In the genomic region with DNA sequence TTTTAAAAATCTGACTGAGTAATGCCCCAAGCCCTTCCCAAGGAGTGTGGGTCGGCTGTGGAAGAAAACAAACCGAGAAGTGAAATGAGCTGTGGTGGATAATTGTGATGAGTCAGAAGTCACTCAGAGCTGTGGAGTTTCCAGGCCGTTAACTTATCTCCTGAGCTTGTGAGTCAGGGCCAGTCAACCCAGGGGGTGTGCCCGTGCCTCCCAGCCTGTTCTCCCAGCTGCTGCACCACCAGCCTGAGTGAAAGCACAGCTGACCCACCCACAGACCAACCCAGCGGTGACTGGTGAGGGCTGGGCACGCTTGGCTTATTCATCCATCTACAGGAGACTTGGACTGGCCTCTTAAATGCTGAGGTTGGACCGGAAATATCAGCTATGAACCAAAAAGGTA, we compare ENCODE assay signal across 8 mouse cellular contexts. TPM values are rescaled to one million over a fixed set of nuclear protein-coding genes. Genes with fewer than 3 reads are reported as not detected.
DNase-seq lines count a peak whose midpoint lies in the region; ATAC-seq and TF ChIP-seq lines count a peak whose summit lies in the region.
"Had no signal": no experiment of that assay in that cellular context is flagged by ENCODE, and none has a peak within 500 bp of the region (broad histone marks: within the 10 kb centered on the region; RNA-seq: fewer than 3 reads in every experiment).

No protein-coding gene starts in this region.

- ATAC-seq in liver, embryonic 15.5 days (ENCODE audit: insufficient read depth), result peak; percentile 100
- no peak for ATAC-seq in midbrain, embryonic 16.5 days
- ATAC-seq in hindbrain, postnatal 0 days, result no peak

- no peak for TF ChIP-seq RAD21 in CH12.LX (IDR thresholded peaks at IDR 0.05; ENCODE audit: low read depth, low read length)

- dilution Hi-C loops in CH12.LX (cut with MboI; ENCODE audit: extremely low pct_ligation_motif_present, extremely low pct_unique_long_range_greater_than_20kb, low sequenced_read_pairs), result no loop called here

- peaks cover 6% of the 10 kb centered on the region for H3K27me3 ChIP-seq in CH12.LX (replicated peaks)
- H3K27me3 ChIP-seq in liver, embryonic 15.5 days, result no peaks in the 10 kb centered on the region
- H3K27me3 ChIP-seq in midbrain, embryonic 16.5 days (ENCODE audit: control insufficient read depth, insufficient read depth, low read depth, low read length), result no peaks in the 10 kb centered on the region; the same call in 1 of the 2 replicates
- H3K27me3 ChIP-seq in hindbrain, postnatal 0 days (ENCODE audit: insufficient read depth, low read length), result no peaks in the 10 kb centered on the region
- H3K27me3 ChIP-seq: embryonic facial prominence, embryonic 13.5 days had no signal

- TF ChIP-seq POLR2A in CH12.LX (IDR thresholded peaks at IDR 0.05; ENCODE audit: low read depth, low read length), result no peak

- in situ Hi-C loops in CH12.LX (cut with MboI; ENCODE audit: low pct_ligation_motif_present, low pct_unique_long_range_greater_than_20kb, low sequenced_read_pairs), result no loop called here

- WGBS in liver, embryonic 15.5 days (ENCODE audit: insufficient replicate concordance), result 18% methylated on average over 7 of the region's 7 CpGs
- WGBS in midbrain, embryonic 16.5 days, result 74% methylated on average over 7 of the region's 7 CpGs
- 62% methylated on average over 7 of the region's 7 CpGs for WGBS in hindbrain, postnatal 0 days

- TF ChIP-seq EP300 in CH12.LX (IDR thresholded peaks at IDR 0.05; ENCODE audit: low read length), result peak; percentile 92

- H3K9ac ChIP-seq in CH12.LX (ENCODE audit: insufficient read depth, low read depth), result peak overlapping the region; percentile 25; the same call in 1 of the 2 replicates
- peak overlapping the region; percentile 0; the same call in 1 of the 2 replicates for H3K9ac ChIP-seq in liver, embryonic 15.5 days
- H3K9ac ChIP-seq in midbrain, embryonic 16.5 days (ENCODE audit: low read depth, low read length), result no peak overlapping the region
- no peak overlapping the region for H3K9ac ChIP-seq in hindbrain, postnatal 0 days (replicated peaks; ENCODE audit: low read length)
- H3K9ac ChIP-seq: embryonic facial prominence, embryonic 13.5 days had no signal

- H3K9me3 ChIP-seq in CH12.LX (replicated peaks; ENCODE audit: low read length), result no peaks in the 10 kb centered on the region
- H3K9me3 ChIP-seq in liver, embryonic 15.5 days (replicated peaks), result no peaks in the 10 kb centered on the region
- no peaks in the 10 kb centered on the region for H3K9me3 ChIP-seq in midbrain, embryonic 16.5 days (replicated peaks; ENCODE audit: control insufficient read depth, low read length, poor library complexity, severe bottlenecking)
- no peaks in the 10 kb centered on the region for H3K9me3 ChIP-seq in hindbrain, postnatal 0 days (ENCODE audit: low read length)
- H3K9me3 ChIP-seq: embryonic facial prominence, embryonic 13.5 days had no signal

- no peak for TF ChIP-seq CTCF in CH12.LX (conservative IDR thresholded peaks at IDR 0.05 in 1 of 2, IDR thresholded peaks at IDR 0.05 in 1 of 2; ENCODE audit: low read depth in 2 of 2, low read length in 2 of 2)
- TF ChIP-seq CTCF in hindbrain, postnatal 0 days (IDR thresholded peaks at IDR 0.05; ENCODE audit: low read depth), result no peak

- no peak overlapping the region for H3K4me3 ChIP-seq in CH12.LX (replicated peaks in 1 of 3; ENCODE audit: low read depth in 2 of 3, low read length in 2 of 3, poor library complexity in 1 of 3)
- H3K4me3 ChIP-seq in liver, embryonic 15.5 days (replicated peaks), result no peak overlapping the region
- no peak overlapping the region for H3K4me3 ChIP-seq in midbrain, embryonic 16.5 days (ENCODE audit: low read depth, low read length)
- no peak overlapping the region for H3K4me3 ChIP-seq in hindbrain, postnatal 0 days (ENCODE audit: low read length)
- H3K4me3 ChIP-seq: embryonic facial prominence, embryonic 13.5 days had no signal

- H3K4me2 ChIP-seq in CH12.LX (ENCODE audit: insufficient read depth, low read depth, poor library complexity, severe bottlenecking), result peak overlapping the region; percentile 77
- H3K4me2 ChIP-seq in liver, embryonic 15.5 days, result peak overlapping the region; percentile 29
- no peak overlapping the region for H3K4me2 ChIP-seq in midbrain, embryonic 16.5 days (ENCODE audit: low read length)
- H3K4me2 ChIP-seq in hindbrain, postnatal 0 days (ENCODE audit: low read depth, low read length), result no peak overlapping the region
- H3K4me2 ChIP-seq: embryonic facial prominence, embryonic 13.5 days had no signal

- peak overlapping the region; percentile 82 for H3K27ac ChIP-seq in CH12.LX (ENCODE audit: insufficient read depth, low read depth)
- H3K27ac ChIP-seq in liver, embryonic 15.5 days (replicated peaks), result peak overlapping the region; percentile 76
- no peak overlapping the region for H3K27ac ChIP-seq in midbrain, embryonic 16.5 days (ENCODE audit: low read length)
- no peak overlapping the region for H3K27ac ChIP-seq in hindbrain, postnatal 0 days
- H3K27ac ChIP-seq: embryonic facial prominence, embryonic 13.5 days had no signal

- no peaks in the 10 kb centered on the region for H3K79me2 ChIP-seq in CH12.LX (replicated peaks; ENCODE audit: control insufficient read depth, extremely low read depth, insufficient read depth, poor library complexity, severe bottlenecking)

- DNase-seq in CH12.LX (ENCODE audit: extremely low read depth), result peak; percentile 74
- DNase-seq in adrenal gland, adult 2 months, result peak; percentile 94
- peak; percentile 50 for DNase-seq in heart, postnatal 4 days
- DNase-seq in hindbrain, postnatal 0 days (ENCODE audit: low spot score), result no peak
- DNase-seq in cerebellum, postnatal 10 days, result no peak

- H3K36me3 ChIP-seq in CH12.LX (replicated peaks in 1 of 2; ENCODE audit: control insufficient read depth in 1 of 2, insufficient read depth in 1 of 2, low read length in 1 of 2), result no peaks in the 10 kb centered on the region
- H3K36me3 ChIP-seq in liver, embryonic 15.5 days (replicated peaks), result no peaks in the 10 kb centered on the region
- H3K36me3 ChIP-seq in midbrain, embryonic 16.5 days (ENCODE audit: control insufficient read depth, insufficient read depth, low read length), result no peaks in the 10 kb centered on the region
- H3K36me3 ChIP-seq in hindbrain, postnatal 0 days (ENCODE audit: insufficient read depth, low read length), result no peaks in the 10 kb centered on the region
- H3K36me3 ChIP-seq: embryonic facial prominence, embryonic 13.5 days had no signal

- peaks cover 15 to 35% of the 10 kb centered on the region in 2 experiments; a peak in 3 of 4 replicates for H3K4me1 ChIP-seq in CH12.LX (ENCODE audit: control insufficient read depth in 1 of 2, insufficient read depth in 2 of 2)
- peaks cover 29% of the 10 kb centered on the region for H3K4me1 ChIP-seq in liver, embryonic 15.5 days (replicated peaks)
- H3K4me1 ChIP-seq in midbrain, embryonic 16.5 days (ENCODE audit: control insufficient read depth, insufficient read depth, low read length), result 0 out of 2 replicates have a peak, but pooled peaks cover 2% of the 10 kb centered on the region
- H3K4me1 ChIP-seq in hindbrain, postnatal 0 days (ENCODE audit: insufficient read depth, low read length), result no peaks in the 10 kb centered on the region; the same call in 1 of the 2 replicates

TF ChIP-seq in CH12.LX, 34 proteins besides CTCF, POLR2A, EP300 and RAD21 (continues in another document):
- TF ChIP-seq RCOR1 (conservative IDR thresholded peaks at IDR 0.05; ENCODE audit: low read depth, low read length) (peak; percentile 70; the same call in 1 of the 2 replicates), NRF1 (IDR thresholded peaks at IDR 0.05; ENCODE audit: low read depth, low read length) (no peak), HCFC1 (IDR thresholded peaks at IDR 0.05; ENCODE audit: low read depth, low read length) (no peak), CHD1 (IDR thresholded peaks at IDR 0.05; ENCODE audit: low read depth, low read length) (no peak), KAT2A (IDR thresholded peaks at IDR 0.05; ENCODE audit: insufficient replicate concordance, low read length) (no peak), TCF12 (IDR thresholded peaks at IDR 0.05; ENCODE audit: low read depth, low read length) (peak; percentile 80), NELFE (IDR thresholded peaks at IDR 0.05; ENCODE audit: low read depth, low read length) (no peak), IRF4 (IDR thresholded peaks at IDR 0.05; ENCODE audit: low read depth, low read length) (peak; percentile 85), ZMIZ1 (IDR thresholded peaks at IDR 0.05; ENCODE audit: low read depth, low read length) (no peak), JUN (IDR thresholded peaks at IDR 0.05; ENCODE audit: insufficient read depth, low read depth, low read length) (peak; percentile 68), ZKSCAN1 (IDR thresholded peaks at IDR 0.05; ENCODE audit: borderline replicate concordance, low read depth, low read length) (no peak), MAZ (IDR thresholded peaks at IDR 0.05; ENCODE audit: low read depth, low read length) (no peak), MAX (IDR thresholded peaks at IDR 0.05; ENCODE audit: low read length) (peak; percentile 70; the same call in 1 of the 2 replicates), ELF1 (IDR thresholded peaks at IDR 0.05; ENCODE audit: low read depth, low read length) (no peak)

RNA-seq across cellular contexts. Expression of a gene that starts 19.9 kb away (rescaled TPM):
- total RNA-seq in CH12.LX (2012; rRNA removed) (8.6 and 9.4 TPM in 2 replicates), CH12.LX (2014; rRNA removed) (1.3 and 1.5 TPM in 2 replicates)
- 5.2 and 6.7 TPM in 2 replicates for polyA plus RNA-seq in CH12.LX (2012; ENCODE audit: insufficient read length, low read depth)
- total RNA-seq in adrenal gland, adult 2 months (2021), result 10 to 100 TPM; 57.7 to 66.4 TPM
- 55.1 and 65.8 TPM in 2 replicates for polyA plus RNA-seq in adrenal gland, adult 2 months (2012; rRNA removed)
- total RNA-seq in heart, postnatal 4 days (2021), result 10 to 100 TPM; 14.3 to 16.1 TPM
- polyA plus RNA-seq in liver, embryonic 15.5 days (2015; fragmentation: Nextera tagmentation; extraction: Ambion mirVana), result 15.2 and 15.5 TPM in 2 replicates
- polyA plus RNA-seq in midbrain, embryonic 16.5 days (2015; fragmentation: Nextera tagmentation; extraction: Ambion mirVana), result 25.2 and 25.3 TPM in 2 replicates
- total RNA-seq in hindbrain, postnatal 0 days (2014; rRNA removed), result 47.5 and 49.5 TPM in 2 replicates
- polyA plus RNA-seq in hindbrain, postnatal 0 days (2015; fragmentation: Nextera tagmentation; extraction: Ambion mirVana), result 26.6 and 28.1 TPM in 2 replicates

RNA-seq across cellular contexts. Expression of a gene that starts 51.5 kb away (rescaled TPM):
- total RNA-seq in CH12.LX (2012; rRNA removed) (71.1 and 96.4 TPM in 2 replicates), CH12.LX (2014; rRNA removed) (20.8 and 21.5 TPM in 2 replicates)
- polyA plus RNA-seq in CH12.LX (2012; ENCODE audit: insufficient read length, low read depth), result 13.6 and 21.1 TPM in 2 replicates
- total RNA-seq in adrenal gland, adult 2 months (2021), result 100 to 1,000 TPM in 1 of 2 experiments, 10 to 100 TPM in 1; 96.2 to 200 TPM
- 147 and 150 TPM in 2 replicates for polyA plus RNA-seq in adrenal gland, adult 2 months (2012; rRNA removed)
- total RNA-seq in heart, postnatal 4 days (2021), result 1,000 to 10,000 TPM; 1,640 to 1,742 TPM
- 175 and 206 TPM in 2 replicates for polyA plus RNA-seq in liver, embryonic 15.5 days (2015; fragmentation: Nextera tagmentation; extraction: Ambion mirVana)
- polyA plus RNA-seq in midbrain, embryonic 16.5 days (2015; fragmentation: Nextera tagmentation; extraction: Ambion mirVana), result 210 and 224 TPM in 2 replicates
- total RNA-seq in hindbrain, postnatal 0 days (2014; rRNA removed), result 126 and 161 TPM in 2 replicates
- 152 and 158 TPM in 2 replicates for polyA plus RNA-seq in hindbrain, postnatal 0 days (2015; fragmentation: Nextera tagmentation; extraction: Ambion mirVana)

Comparison
In these comparisons a context has a peak if more than half of its experiments do, and no peak if none do; other contexts are left out.
1. DNase-seq: peak in CH12.LX (single experiment), adrenal gland, adult 2 months (single experiment) and heart, postnatal 4 days (single experiment); none in hindbrain, postnatal 0 days (single experiment) and cerebellum, postnatal 10 days (0 of 2).
2. H3K27ac ChIP-seq: peak in CH12.LX (single experiment) and liver, embryonic 15.5 days (single experiment); none in midbrain, embryonic 16.5 days (single experiment) and hindbrain, postnatal 0 days (single experiment).
3. H3K4me2 ChIP-seq: peak in CH12.LX (single experiment) and liver, embryonic 15.5 days (single experiment); none in midbrain, embryonic 16.5 days (single experiment) and hindbrain, postnatal 0 days (single experiment).
4. H3K9ac ChIP-seq: peak in CH12.LX (single experiment) and liver, embryonic 15.5 days (single experiment); none in midbrain, embryonic 16.5 days (single experiment) and hindbrain, postnatal 0 days (single experiment).